Mouse (Mus musculus): ENCODE data around the gene Leap2.

The Leap2 gene

GRCm38 (mm10) chr11:53423036-53423435 lies at the start of gene Leap2:
Gene Leap2 (minus strand): TSS chr11:53423170.
- DNase-seq = no peak

- no peak for DNase-seq
Measured at GRCm38 (mm10) chr11:53472709-53473108, 49.7 kb upstream of the Leap2 start.

GRCm38 (mm10) chr11:53469968-53470695 lies 47.2 kb upstream of the Leap2 start, which contains the start of gene Gm9837:
Gene Gm9837 (minus strand): TSS chr11:53470479.
- peak; percentile 94 for DNase-seq

- DNase-seq = no peak
Measured at GRCm38 (mm10) chr11:53469294-53469967, 46.5 kb upstream of the Leap2 start.

- peak; percentile 90 for DNase-seq
Measured at GRCm38 (mm10) chr11:53466231-53466971, 43.4 kb upstream of the Leap2 start.

GRCm38 (mm10) chr11:53463551-53464424 lies 40.8 kb upstream of the Leap2 start:
- DNase-seq = peak; percentile 82

GRCm38 (mm10) chr11:53461727-53462126 lies 38.8 kb upstream of the Leap2 start:
- no peak for DNase-seq

GRCm38 (mm10) chr11:53460192-53460591 lies 37.2 kb upstream of the Leap2 start:
- no peak for DNase-seq

- no peak for DNase-seq
Measured at GRCm38 (mm10) chr11:53458996-53459395, 36.0 kb upstream of the Leap2 start.

- no peak for DNase-seq
Measured at GRCm38 (mm10) chr11:53457372-53457954, 34.5 kb upstream of the Leap2 start.

GRCm38 (mm10) chr11:53456474-53457371 lies 33.8 kb upstream of the Leap2 start, which contains the start of the genes Gm10447 and Shroom1:
Gene Gm10447 (minus strand): TSS chr11:53457110.
Gene Shroom1 (plus strand): TSS chr11:53457205.
- no peak for DNase-seq

GRCm38 (mm10) chr11:53453031-53453430 lies 30.1 kb upstream of the Leap2 start:
- no peak for DNase-seq

- DNase-seq = no peak
Measured at GRCm38 (mm10) chr11:53452396-53452795, 29.4 kb upstream of the Leap2 start.

- no peak for DNase-seq
Measured at GRCm38 (mm10) chr11:53451361-53451760, 28.4 kb upstream of the Leap2 start.

- no peak for DNase-seq
Measured at GRCm38 (mm10) chr11:53450070-53450705, 27.2 kb upstream of the Leap2 start.

- no peak for DNase-seq
Measured at GRCm38 (mm10) chr11:53448529-53448928, 25.6 kb upstream of the Leap2 start.

GRCm38 (mm10) chr11:53447996-53448395 lies 25.0 kb upstream of the Leap2 start:
- no peak for DNase-seq

GRCm38 (mm10) chr11:53446183-53446582 lies 23.2 kb upstream of the Leap2 start:
- no peak for DNase-seq

- no peak for DNase-seq
Measured at GRCm38 (mm10) chr11:53445562-53445961, 22.6 kb upstream of the Leap2 start.

GRCm38 (mm10) chr11:53443861-53444260 lies 20.9 kb upstream of the Leap2 start:
- DNase-seq = no peak

Measured in right cerebral cortex, adult 18-20 months (tissue).